Mouse (Mus musculus): Measurements from ENCODE around the gene Sall1. TPM values are rescaled to one million over a fixed set of nuclear protein-coding genes. Genes with fewer than 3 reads are reported as not detected.

The Sall1 gene
- polyA plus RNA-seq (2014; fragmentation: Nextera tagmentation; extraction: Ambion mirVana) = 18.7 and 20.8 TPM in 2 replicates

DNA sequence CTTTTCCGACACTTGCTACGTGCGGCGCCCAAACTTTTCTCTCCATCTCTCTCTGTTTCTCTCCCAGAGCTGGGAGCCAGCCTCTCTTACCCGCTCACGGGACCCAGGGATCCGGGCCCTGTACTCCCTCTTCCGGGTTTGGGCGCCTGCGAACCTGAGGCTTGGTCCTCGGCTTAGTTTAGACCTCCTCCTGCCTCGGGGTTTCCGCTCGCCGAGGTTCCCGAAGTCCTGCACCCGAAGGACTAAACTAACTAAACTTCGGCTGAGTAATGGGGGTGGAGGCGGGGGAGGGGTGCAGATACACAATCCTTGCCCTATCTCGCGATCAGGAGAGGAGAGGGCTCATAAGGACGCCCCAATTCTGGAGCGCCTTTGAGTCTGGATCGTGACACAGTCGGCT, at the start of gene Sall1:
Gene Sall1, minus strand, starts transcription at position 223 of the 400 bp plus-strand sequence.
- peaks cover 23% of the 10 kb centered on the region for H3K27me3 ChIP-seq (ENCODE audit: control insufficient read depth, insufficient read depth, low read length)
- H3K36me3 ChIP-seq (ENCODE audit: control insufficient read depth, insufficient read depth, low read length) = no peaks in the 10 kb centered on the region
- under 1% methylated on average over 25 of the region's 25 CpGs for WGBS
- 0 out of 2 replicates have a peak, but pooled peaks cover 3% of the 10 kb centered on the region for H3K4me1 ChIP-seq (replicated peaks; ENCODE audit: control insufficient read depth, insufficient read depth, low read length)
- H3K9ac ChIP-seq (ENCODE audit: low read depth, low read length) = peak within 1 kb of the TSS; percentile 96
- H3K4me2 ChIP-seq (replicated peaks; ENCODE audit: low read depth, low read length) = peak within 1 kb of the TSS; percentile 77
- peak within 1 kb of the TSS; percentile 86 for H3K4me3 ChIP-seq (ENCODE audit: low read depth, low read length)
- H3K27ac ChIP-seq (ENCODE audit: low read depth, low read length) = peak within 1 kb of the TSS; percentile 99
- DNase-seq (ENCODE audit: low spot score) = peak; percentile 69
- no peak for ATAC-seq (ENCODE audit: low FRiP score)
- no peaks in the 10 kb centered on the region for H3K9me3 ChIP-seq (ENCODE audit: control insufficient read depth, low read length)

DNA sequence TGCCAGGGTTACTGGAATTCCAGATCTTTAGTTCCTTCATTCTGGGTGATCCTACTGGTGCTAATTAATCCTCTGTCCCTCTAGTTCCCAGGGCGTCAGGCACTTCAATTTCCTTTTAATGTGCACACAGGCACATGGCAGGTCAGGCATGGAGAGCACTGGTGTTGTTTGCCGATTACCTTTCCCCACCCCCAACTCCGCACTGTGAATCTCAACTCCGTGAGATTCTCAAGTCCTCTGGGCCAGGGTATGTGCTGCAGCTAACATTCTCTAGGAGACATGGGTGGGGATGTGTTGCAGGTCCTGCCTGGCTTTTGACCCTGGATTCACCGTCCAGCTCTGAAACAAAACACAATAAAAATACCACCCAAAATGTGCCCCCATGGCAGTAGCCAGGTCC, 46.0 kb upstream of the Sall1 start:
- Histone ChIP-seq H3K27ac (ENCODE audit: low read depth, low read length) (no peak overlapping the region), H3K9me3 (ENCODE audit: control insufficient read depth, low read length) (no peaks in the 10 kb centered on the region), H3K36me3 (ENCODE audit: control insufficient read depth, insufficient read depth, low read length) (no peaks in the 10 kb centered on the region), H3K27me3 (ENCODE audit: control insufficient read depth, insufficient read depth, low read length) (no peaks in the 10 kb centered on the region), H3K9ac (ENCODE audit: low read depth, low read length) (no peak overlapping the region), H3K4me3 (ENCODE audit: low read depth, low read length) (no peak overlapping the region), H3K4me2 (replicated peaks; ENCODE audit: low read depth, low read length) (no peak overlapping the region), H3K4me1 (replicated peaks; ENCODE audit: control insufficient read depth, insufficient read depth, low read length) (no peaks in the 10 kb centered on the region)
- DNase-seq (ENCODE audit: low spot score) (no peak), ATAC-seq (ENCODE audit: low FRiP score) (no peak)
- 49% methylated on average over 5 of the region's 5 CpGs for WGBS

DNA sequence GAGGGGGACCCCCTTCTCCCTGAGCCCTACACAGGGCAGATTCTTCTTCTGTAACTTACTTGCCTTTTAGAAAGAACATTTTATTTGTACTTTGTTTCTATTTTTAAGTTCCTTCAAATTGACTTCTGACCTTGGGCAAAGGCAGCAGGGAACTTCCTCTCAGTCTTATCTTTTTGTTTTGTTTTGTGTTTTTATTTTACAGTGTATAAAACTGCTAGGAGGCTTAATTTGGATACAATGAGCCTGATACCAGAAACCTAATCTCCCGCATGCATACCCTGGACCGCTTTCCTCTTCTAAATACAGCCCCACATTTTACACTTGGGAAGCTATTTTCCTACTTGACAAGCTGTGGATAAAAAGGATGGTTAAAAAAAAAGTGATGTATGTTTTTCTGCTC, 35.2 kb upstream of the Sall1 start:
- H3K9ac ChIP-seq (ENCODE audit: low read depth, low read length) = no peak overlapping the region
- no peak overlapping the region for H3K27ac ChIP-seq (ENCODE audit: low read depth, low read length)
- no peaks in the 10 kb centered on the region for H3K36me3 ChIP-seq (ENCODE audit: control insufficient read depth, insufficient read depth, low read length)
- ATAC-seq (ENCODE audit: low FRiP score) (no peak), DNase-seq (ENCODE audit: low spot score) (no peak)
- H3K27me3 ChIP-seq (ENCODE audit: control insufficient read depth, insufficient read depth, low read length) = no peaks in the 10 kb centered on the region
- no peaks in the 10 kb centered on the region for H3K4me1 ChIP-seq (replicated peaks; ENCODE audit: control insufficient read depth, insufficient read depth, low read length)
- no peak overlapping the region for H3K4me2 ChIP-seq (replicated peaks; ENCODE audit: low read depth, low read length)
- no peaks in the 10 kb centered on the region for H3K9me3 ChIP-seq (ENCODE audit: control insufficient read depth, low read length)
- H3K4me3 ChIP-seq (ENCODE audit: low read depth, low read length) = no peak overlapping the region
- WGBS = 89% methylated on average over 2 of the region's 2 CpGs

- Histone ChIP-seq H3K36me3 (ENCODE audit: control insufficient read depth, insufficient read depth, low read length) (no peaks in the 10 kb centered on the region), H3K4me3 (ENCODE audit: low read depth, low read length) (no peak overlapping the region), H3K27me3 (ENCODE audit: control insufficient read depth, insufficient read depth, low read length) (no peaks in the 10 kb centered on the region), H3K27ac (ENCODE audit: low read depth, low read length) (no peak overlapping the region), H3K4me1 (replicated peaks; ENCODE audit: control insufficient read depth, insufficient read depth, low read length) (no peaks in the 10 kb centered on the region; the same call in 1 of the 2 replicates), H3K9me3 (ENCODE audit: control insufficient read depth, low read length) (no peaks in the 10 kb centered on the region), H3K9ac (ENCODE audit: low read depth, low read length) (no peak overlapping the region), H3K4me2 (replicated peaks; ENCODE audit: low read depth, low read length) (no peak overlapping the region)
- ATAC-seq (ENCODE audit: low FRiP score) (no peak), DNase-seq (ENCODE audit: low spot score) (no peak)
- 11% methylated on average over 3 of the region's 3 CpGs for WGBS
Observed at GRCm38 (mm10) chr8:89072968-89073382, 29.0 kb upstream of the Sall1 start.

DNA sequence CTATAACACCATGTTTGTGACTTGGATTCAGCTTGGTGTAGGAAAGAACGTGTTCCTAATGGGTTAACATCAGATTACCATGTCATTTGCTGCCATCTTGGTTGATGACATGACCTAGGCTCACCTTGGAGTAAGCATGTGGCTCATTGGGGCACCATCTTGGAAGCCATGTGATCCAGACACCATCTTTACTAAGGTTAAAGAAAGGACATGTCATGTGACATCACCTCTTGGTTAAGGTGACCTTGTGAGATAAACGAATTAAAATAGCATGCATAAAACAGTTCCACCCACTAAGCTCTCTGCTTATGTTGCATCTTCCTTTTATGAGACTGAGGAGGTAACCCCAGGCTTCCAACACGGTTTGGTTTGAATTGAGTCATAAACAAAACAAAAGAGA, 23.5 kb upstream of the Sall1 start:
- ATAC-seq (ENCODE audit: low FRiP score) = no peak
- WGBS = 88% methylated on average over 3 of the region's 3 CpGs

GRCm38 (mm10) chr8:89064042-89064441, 20.1 kb upstream of the Sall1 start:
- no peaks in the 10 kb centered on the region for H3K27me3 ChIP-seq (ENCODE audit: control insufficient read depth, insufficient read depth, low read length)
- WGBS = 48% methylated on average over 9 of the region's 9 CpGs
- no peak overlapping the region for H3K27ac ChIP-seq (ENCODE audit: low read depth, low read length)
- no peak overlapping the region for H3K4me3 ChIP-seq (ENCODE audit: low read depth, low read length)
- H3K9ac ChIP-seq (ENCODE audit: low read depth, low read length) = no peak overlapping the region
- DNase-seq (ENCODE audit: low spot score) = no peak
- no peak for ATAC-seq (ENCODE audit: low FRiP score)
- no peaks in the 10 kb centered on the region for H3K4me1 ChIP-seq (replicated peaks; ENCODE audit: control insufficient read depth, insufficient read depth, low read length)
- no peak overlapping the region for H3K4me2 ChIP-seq (replicated peaks; ENCODE audit: low read depth, low read length)
- no peaks in the 10 kb centered on the region for H3K36me3 ChIP-seq (ENCODE audit: control insufficient read depth, insufficient read depth, low read length)
- H3K9me3 ChIP-seq (ENCODE audit: control insufficient read depth, low read length) = no peaks in the 10 kb centered on the region

More for the DNA sequence above, 23.5 kb upstream of the Sall1 start:
- no peak for DNase-seq (ENCODE audit: low spot score)
- H3K9me3 ChIP-seq (ENCODE audit: control insufficient read depth, low read length) = no peaks in the 10 kb centered on the region
- H3K4me3 ChIP-seq (ENCODE audit: low read depth, low read length) = no peak overlapping the region
- H3K36me3 ChIP-seq (ENCODE audit: control insufficient read depth, insufficient read depth, low read length) = no peaks in the 10 kb centered on the region
- H3K9ac ChIP-seq (ENCODE audit: low read depth, low read length) = no peak overlapping the region
- no peak overlapping the region for H3K4me2 ChIP-seq (replicated peaks; ENCODE audit: low read depth, low read length)
- no peaks in the 10 kb centered on the region for H3K27me3 ChIP-seq (ENCODE audit: control insufficient read depth, insufficient read depth, low read length)
- no peak overlapping the region for H3K27ac ChIP-seq (ENCODE audit: low read depth, low read length)
- no peaks in the 10 kb centered on the region for H3K4me1 ChIP-seq (replicated peaks; ENCODE audit: control insufficient read depth, insufficient read depth, low read length)

DNA sequence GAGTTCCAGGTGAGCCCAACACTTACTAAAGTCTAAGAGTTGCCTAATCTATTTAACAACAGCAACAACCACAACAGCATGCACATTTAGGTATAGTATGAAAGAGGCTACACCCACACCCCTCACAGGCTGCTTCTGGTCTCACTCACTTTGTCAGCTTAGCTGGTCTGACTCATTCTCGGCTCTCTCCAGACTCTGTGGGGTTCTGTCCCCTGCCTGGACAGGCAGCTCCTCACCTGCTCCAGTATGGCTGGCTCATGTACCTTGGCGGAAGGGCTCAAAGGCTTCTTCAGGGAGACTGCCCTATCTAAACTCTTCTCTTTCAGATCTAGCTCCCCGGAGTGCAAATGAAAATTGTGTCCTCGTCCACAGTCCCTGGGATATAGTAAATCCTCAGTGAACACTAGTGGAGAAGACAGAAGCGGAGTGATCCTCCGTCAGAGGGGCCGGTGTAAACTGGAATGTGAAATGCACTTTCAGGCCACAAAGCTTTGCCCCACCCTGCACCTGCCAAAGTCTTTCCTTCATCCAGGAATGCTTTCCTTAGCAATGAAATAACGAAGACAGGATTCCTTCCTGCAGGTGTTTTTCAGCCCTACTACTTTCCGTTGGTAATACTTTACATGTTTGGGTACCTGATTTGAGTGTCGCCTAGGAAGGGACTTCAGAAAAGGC, 19.5 kb upstream of the Sall1 start:
- no peak overlapping the region for H3K27ac ChIP-seq (ENCODE audit: low read depth, low read length)
- H3K4me1 ChIP-seq (replicated peaks; ENCODE audit: control insufficient read depth, insufficient read depth, low read length) = no peaks in the 10 kb centered on the region
- 79% methylated on average over 10 of the region's 10 CpGs for WGBS
- no peaks in the 10 kb centered on the region for H3K27me3 ChIP-seq (ENCODE audit: control insufficient read depth, insufficient read depth, low read length)
- no peak overlapping the region for H3K4me2 ChIP-seq (replicated peaks; ENCODE audit: low read depth, low read length)
- H3K9me3 ChIP-seq (ENCODE audit: control insufficient read depth, low read length) = no peaks in the 10 kb centered on the region
- ATAC-seq (ENCODE audit: low FRiP score) (no peak), DNase-seq (ENCODE audit: low spot score) (no peak)
- H3K36me3 ChIP-seq (ENCODE audit: control insufficient read depth, insufficient read depth, low read length) = no peaks in the 10 kb centered on the region
- H3K4me3 ChIP-seq (ENCODE audit: low read depth, low read length) = no peak overlapping the region
- H3K9ac ChIP-seq (ENCODE audit: low read depth, low read length) = no peak overlapping the region

- no peaks in the 10 kb centered on the region for H3K4me1 ChIP-seq (replicated peaks; ENCODE audit: control insufficient read depth, insufficient read depth, low read length)
- no peak overlapping the region for H3K4me3 ChIP-seq (ENCODE audit: low read depth, low read length)
- no peak for DNase-seq (ENCODE audit: low spot score)
- no peak for ATAC-seq (ENCODE audit: low FRiP score)
- no peaks in the 10 kb centered on the region for H3K9me3 ChIP-seq (ENCODE audit: control insufficient read depth, low read length)
- H3K36me3 ChIP-seq (ENCODE audit: control insufficient read depth, insufficient read depth, low read length) = no peaks in the 10 kb centered on the region
- no peak overlapping the region for H3K27ac ChIP-seq (ENCODE audit: low read depth, low read length)
- WGBS = 86% methylated on average over 8 of the region's 8 CpGs
- H3K4me2 ChIP-seq (replicated peaks; ENCODE audit: low read depth, low read length) = no peak overlapping the region
- H3K27me3 ChIP-seq (ENCODE audit: control insufficient read depth, insufficient read depth, low read length) = no peaks in the 10 kb centered on the region
- H3K9ac ChIP-seq (ENCODE audit: low read depth, low read length) = no peak overlapping the region
Observed at GRCm38 (mm10) chr8:89060717-89061116, 16.8 kb upstream of the Sall1 start.

- no peak for ATAC-seq (ENCODE audit: low FRiP score)
- 63% methylated on average over 6 of the region's 6 CpGs for WGBS
- Histone ChIP-seq H3K9me3 (ENCODE audit: control insufficient read depth, low read length) (no peaks in the 10 kb centered on the region), H3K4me3 (ENCODE audit: low read depth, low read length) (no peak overlapping the region), H3K27me3 (ENCODE audit: control insufficient read depth, insufficient read depth, low read length) (no peaks in the 10 kb centered on the region), H3K4me1 (replicated peaks; ENCODE audit: control insufficient read depth, insufficient read depth, low read length) (no peaks in the 10 kb centered on the region), H3K9ac (ENCODE audit: low read depth, low read length) (no peak overlapping the region), H3K4me2 (replicated peaks; ENCODE audit: low read depth, low read length) (no peak overlapping the region), H3K36me3 (ENCODE audit: control insufficient read depth, insufficient read depth, low read length) (no peaks in the 10 kb centered on the region), H3K27ac (ENCODE audit: low read depth, low read length) (no peak overlapping the region)
- no peak for DNase-seq (ENCODE audit: low spot score)
Observed at GRCm38 (mm10) chr8:89059507-89059906, 15.5 kb upstream of the Sall1 start.
